Mouse (Mus musculus) forelimb bud, embryonic 11.5 days (tissue): ENCODE results near the gene Cux2.

ENCODE experiments used
- DNase-seq: peaks from one replicate; pipeline ENCODE4 v3.0.0-alpha.2; 2012; ENCODE audit warnings: low read depth, low spot score

Gene Cux2

GRCm38 (mm10) chr5:121922942-121923826, 126.7 kb downstream of the Cux2 start:
- DNase-seq = no peak

DNA sequence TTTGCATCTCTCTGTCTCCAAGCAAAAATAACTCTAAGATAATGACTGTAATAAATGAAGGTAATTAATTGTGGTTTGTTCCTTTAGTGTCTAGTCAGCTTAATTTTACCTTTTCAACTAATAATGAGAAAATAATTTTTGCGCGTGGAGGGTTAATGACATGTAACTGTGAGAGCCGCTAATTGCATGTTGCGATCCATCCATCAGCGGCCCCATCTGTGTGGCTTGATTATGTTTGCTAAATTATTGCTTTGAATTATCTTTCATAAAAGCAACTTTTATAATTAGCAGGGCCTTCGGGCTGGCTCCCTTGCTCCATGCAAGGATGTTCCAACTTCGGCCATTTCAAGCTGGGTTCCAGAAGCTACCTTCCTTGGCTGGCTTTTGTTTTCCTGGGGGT, 130.7 kb downstream of the Cux2 start:
- DNase-seq = no peak

GRCm38 (mm10) chr5:121916813-121917212, 133.1 kb downstream of the Cux2 start:
- no peak for DNase-seq

- peak; percentile 67 for DNase-seq
These were observed 135.9 kb downstream of the Cux2 start for GRCm38 (mm10) chr5:121913999-121914398.

DNA sequence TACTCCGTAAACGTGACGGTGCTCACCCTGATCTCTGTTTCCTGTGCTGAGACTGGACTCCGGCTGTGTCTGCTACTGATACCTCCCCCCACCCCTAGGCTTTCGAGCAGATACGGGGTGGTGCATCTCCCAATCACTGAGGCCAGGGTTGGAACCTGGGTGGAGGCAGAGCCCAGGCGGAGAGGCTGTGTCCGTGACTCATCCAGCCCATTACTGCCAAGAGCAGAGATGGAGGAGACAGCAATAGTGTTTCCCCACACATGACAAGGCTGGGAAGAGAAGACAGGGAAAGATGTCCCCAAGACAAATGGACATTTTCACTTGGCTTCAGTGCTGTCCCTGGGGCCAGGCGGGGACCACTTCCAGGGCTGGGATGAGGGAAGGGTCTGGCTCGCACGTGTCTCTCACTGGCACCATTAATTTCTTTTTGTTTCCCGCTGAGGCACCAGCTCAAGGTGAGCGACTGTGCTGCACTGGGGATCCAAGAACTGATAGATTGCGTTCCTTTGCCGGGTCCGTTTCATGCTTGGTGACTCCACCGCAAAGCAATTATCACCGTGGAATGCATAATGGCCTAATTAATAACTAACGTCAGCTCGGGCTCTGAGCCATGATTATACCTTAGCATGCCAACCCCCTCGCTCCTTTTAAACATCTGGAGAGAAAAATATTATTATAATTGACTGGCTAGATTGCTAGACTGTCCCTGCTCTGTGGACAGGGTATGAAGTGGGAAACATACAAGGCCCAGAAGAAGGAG, 140.5 kb downstream of the Cux2 start:
- DNase-seq = no peak

DNA sequence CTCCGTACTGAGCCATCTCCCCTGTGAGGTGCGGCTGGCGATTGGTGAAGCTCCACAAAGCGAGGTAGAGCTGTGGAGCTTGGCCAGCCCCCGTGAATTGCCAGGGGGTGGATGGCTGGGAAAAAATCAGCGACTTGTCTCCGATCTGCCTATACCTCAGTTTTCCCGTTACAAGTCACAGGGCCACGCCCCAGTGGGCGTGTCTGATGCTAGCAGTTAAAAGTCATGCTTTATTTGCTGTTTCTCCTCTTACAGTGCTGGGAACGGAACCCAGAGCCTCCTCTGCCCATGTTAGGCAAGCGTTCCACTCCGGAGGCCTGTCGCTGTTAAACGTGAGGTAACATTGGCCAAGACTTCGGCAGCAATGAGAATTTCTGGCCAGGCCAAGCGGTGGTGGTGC, 144.2 kb downstream of the Cux2 start:
- no peak for DNase-seq

DNA sequence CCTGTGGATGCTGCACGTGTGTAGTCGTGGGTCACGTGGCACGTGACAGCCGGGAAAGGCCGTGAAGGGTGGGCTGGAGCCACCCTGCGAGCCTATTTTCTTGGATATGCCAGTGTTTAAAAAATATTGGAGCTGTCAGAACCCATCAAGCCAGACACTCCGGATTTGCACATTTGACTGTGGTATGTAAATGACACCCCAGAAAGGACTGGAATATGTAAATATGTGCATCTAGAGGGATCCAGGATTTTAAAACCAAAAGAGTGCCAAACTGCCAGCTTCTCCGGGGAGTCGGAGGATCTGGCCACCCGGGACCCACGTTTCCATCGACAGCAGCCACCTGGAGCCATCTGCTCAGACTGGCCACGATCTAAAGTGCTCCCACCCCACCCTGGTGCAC, 145.1 kb downstream of the Cux2 start:
- no peak for DNase-seq

- DNase-seq = no peak
These were observed 146.8 kb downstream of the Cux2 start for GRCm38 (mm10) chr5:121902809-121903745.

- DNase-seq = no peak
These were observed 154.7 kb downstream of the Cux2 start for GRCm38 (mm10) chr5:121895117-121895756.

DNA sequence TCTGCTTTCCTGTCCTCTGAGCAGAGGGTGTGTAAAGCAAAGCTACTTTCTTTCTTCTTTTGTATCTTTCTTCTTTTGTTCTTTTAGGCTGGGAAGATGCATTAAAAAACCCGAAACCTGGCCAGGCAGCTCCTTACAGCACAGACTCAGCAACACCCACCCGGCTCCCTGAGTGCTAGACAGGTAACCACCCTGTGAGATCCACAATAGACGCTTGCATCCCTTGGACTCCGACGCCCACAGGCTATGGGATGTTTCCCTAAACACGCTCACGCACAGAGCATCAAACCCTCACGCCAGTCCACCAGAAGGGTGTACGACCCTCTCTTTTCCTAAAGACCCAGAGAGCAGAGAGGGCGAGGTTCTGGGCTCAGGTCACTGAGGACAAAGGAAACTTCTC, 155.3 kb downstream of the Cux2 start:
- DNase-seq = no peak

DNA sequence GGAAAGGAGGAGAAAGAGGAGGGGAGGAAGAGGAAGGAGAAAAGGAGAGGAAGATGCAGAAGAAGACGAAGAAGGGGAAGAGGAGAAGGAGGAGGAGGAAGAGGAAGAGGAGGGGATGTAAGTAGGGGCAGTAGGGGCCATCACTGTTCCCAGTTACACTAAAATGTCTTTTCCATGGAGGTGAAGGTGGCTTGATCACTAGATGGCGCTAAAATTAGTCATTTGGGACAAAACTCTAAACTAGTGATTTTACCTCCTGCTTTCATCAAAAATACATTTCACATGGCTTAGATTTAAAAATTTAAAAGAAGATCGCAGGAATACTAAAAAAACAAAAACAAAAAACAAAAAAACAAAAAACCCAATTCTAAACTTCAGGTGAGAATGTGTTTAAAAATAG, 156.3 kb downstream of the Cux2 start:
- DNase-seq = no peak

DNA sequence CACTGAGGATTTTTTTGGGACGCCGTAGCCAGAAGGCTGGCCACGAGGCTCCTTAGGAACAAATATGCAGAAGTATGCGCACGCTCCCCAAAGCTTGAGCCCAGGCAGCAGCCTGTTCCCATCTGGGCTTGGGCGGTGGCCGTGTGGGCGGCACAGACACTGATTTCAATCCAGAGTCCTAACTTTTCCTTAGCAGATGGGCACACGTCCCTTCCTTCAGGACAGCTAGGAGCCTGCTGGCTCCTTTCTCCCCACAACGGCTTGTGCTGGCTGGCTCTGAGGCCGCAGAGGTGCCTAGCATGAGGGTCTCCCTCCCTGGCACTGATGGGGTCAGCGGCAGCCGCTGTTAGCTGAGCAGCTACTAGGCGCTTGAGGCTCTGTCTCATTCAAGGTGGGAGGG, 157.6 kb downstream of the Cux2 start:
- DNase-seq = no peak

- DNase-seq = no peak
These were observed 159.0 kb downstream of the Cux2 start for GRCm38 (mm10) chr5:121890925-121891324.

DNA sequence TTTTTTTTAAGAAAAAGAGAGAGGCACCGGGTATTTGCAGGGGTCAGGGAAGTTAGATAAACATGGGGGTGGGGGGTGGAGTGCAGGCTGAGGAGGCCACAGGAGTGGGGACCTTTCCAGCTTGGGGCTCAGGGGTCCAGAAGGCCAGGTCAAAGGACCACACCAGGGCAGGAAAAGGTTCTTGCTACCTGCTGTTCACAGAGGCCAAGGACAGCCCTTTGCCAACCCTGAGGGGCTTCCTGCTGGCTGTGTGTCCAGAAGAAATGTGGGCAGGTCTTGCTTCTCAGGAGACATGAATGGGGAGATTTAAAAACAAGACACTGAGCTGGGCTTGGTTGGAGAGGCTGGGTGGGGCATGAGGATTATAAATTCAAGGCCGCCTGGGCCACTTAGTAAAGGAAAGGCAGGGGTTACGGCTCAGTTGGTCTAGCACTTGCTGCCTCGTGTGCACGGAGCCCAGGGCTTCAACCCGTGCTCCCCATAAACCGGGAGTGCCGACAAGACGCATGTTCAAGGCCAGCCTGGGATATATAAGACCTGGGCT, 160.0 kb downstream of the Cux2 start:
- DNase-seq = no peak

GRCm38 (mm10) chr5:121889375-121889774, 160.5 kb downstream of the Cux2 start:
- DNase-seq = peak; percentile 24

DNA sequence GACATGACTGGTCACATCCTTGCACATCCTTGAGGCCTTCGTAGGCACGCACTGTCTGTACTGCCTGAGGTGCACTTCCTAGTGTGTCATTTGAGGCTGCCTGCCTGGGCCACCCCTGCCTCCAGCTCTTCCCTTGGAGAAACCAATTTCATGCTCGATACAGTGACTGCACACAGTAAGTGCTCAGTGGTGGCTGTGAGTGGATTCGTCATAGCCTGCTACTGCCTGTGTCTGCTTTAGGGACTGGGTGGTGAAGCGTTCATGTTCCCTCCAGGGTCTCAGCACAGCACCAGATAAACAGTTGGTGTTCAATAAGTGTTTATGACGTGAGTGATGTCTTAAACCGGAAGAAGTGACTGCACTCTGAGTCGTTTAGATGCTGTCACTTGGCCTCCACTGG, 166.5 kb downstream of the Cux2 start:
- no peak for DNase-seq

- peak; percentile 33 for DNase-seq
These were observed 170.7 kb downstream of the Cux2 start for GRCm38 (mm10) chr5:121879211-121879610.

- no peak for DNase-seq
These were observed 171.2 kb downstream of the Cux2 start for GRCm38 (mm10) chr5:121878703-121879102.

GRCm38 (mm10) chr5:121876901-121877300, 173.0 kb downstream of the Cux2 start:
- no peak for DNase-seq

- no peak for DNase-seq
These were observed 174.9 kb downstream of the Cux2 start for GRCm38 (mm10) chr5:121875041-121875440.

DNA sequence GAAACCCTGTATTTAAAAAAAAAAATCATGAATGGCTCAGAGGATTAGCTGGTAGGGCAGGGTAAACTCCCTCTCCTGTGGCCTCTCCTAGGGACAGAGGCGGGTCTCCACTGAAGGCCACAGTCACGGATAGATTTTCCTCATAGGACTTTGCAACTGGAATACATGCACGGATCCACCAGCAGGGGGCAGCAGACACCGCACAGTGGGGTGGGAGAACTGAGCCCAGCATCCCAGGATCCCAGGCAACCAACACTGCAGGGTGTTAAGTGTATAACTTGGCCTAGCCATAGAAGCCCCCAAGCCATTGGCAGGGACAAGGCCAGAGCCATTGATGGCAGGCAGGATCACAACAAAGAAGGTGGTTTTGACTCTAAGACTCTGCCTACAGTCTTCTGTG, 177.7 kb downstream of the Cux2 start:
- peak; percentile 86 for DNase-seq
